ENCODE assay signal across 24 mouse cellular contexts in genomic region chr1:120556926-120557846, GRCm38 (mm10). TPM values are rescaled to one million over a fixed set of nuclear protein-coding genes. Genes with fewer than 3 reads are reported as not detected.
DNase-seq lines count a peak whose midpoint lies in the region; ATAC-seq and TF ChIP-seq lines count a peak whose summit lies in the region.
"Had no signal": no experiment of that assay in that cellular context is flagged by ENCODE, and none has a peak within 500 bp of the region (broad histone marks: within the 10 kb centered on the region; RNA-seq: fewer than 3 reads in every experiment).

No protein-coding gene starts in this region.

- TF ChIP-seq CTCF in hindbrain, postnatal 0 days (IDR thresholded peaks at IDR 0.05; ENCODE audit: low read depth), result no peak

- H3K27ac ChIP-seq in hindbrain, postnatal 0 days, result no peak overlapping the region
- H3K27ac ChIP-seq in hindbrain, embryonic 12.5 days, result no peak overlapping the region
- H3K27ac ChIP-seq: embryonic facial prominence, embryonic 10.5 days; forebrain, embryonic 13.5 days; heart, adult 2 months; heart, embryonic 15.5 days had no signal

- no peaks in the 10 kb centered on the region for H3K4me1 ChIP-seq in hindbrain, postnatal 0 days (ENCODE audit: insufficient read depth, low read length)
- H3K4me1 ChIP-seq in hindbrain, embryonic 12.5 days, result no peaks in the 10 kb centered on the region
- H3K4me1 ChIP-seq: embryonic facial prominence, embryonic 10.5 days; forebrain, embryonic 13.5 days; heart, embryonic 15.5 days had no signal

- H3K9me3 ChIP-seq in hindbrain, postnatal 0 days (ENCODE audit: low read length), result no peaks in the 10 kb centered on the region
- H3K9me3 ChIP-seq in hindbrain, embryonic 12.5 days (replicated peaks), result no peaks in the 10 kb centered on the region
- H3K9me3 ChIP-seq: embryonic facial prominence, embryonic 10.5 days; forebrain, embryonic 13.5 days; heart, embryonic 15.5 days had no signal

- no peak overlapping the region for H3K9ac ChIP-seq in hindbrain, postnatal 0 days (replicated peaks; ENCODE audit: low read length)
- H3K9ac ChIP-seq in hindbrain, embryonic 12.5 days, result no peak overlapping the region
- H3K9ac ChIP-seq: forebrain, embryonic 13.5 days; forebrain, postnatal 0 days; heart, embryonic 15.5 days had no signal

- WGBS in hindbrain, postnatal 0 days, result 69% methylated on average over 15 of the region's 15 CpGs
- whole genome bisulfite sequencing in hindbrain, embryonic 12.5 days, result 78% methylated on average over 15 of the region's 15 CpGs

- H3K36me3 ChIP-seq in hindbrain, postnatal 0 days (ENCODE audit: insufficient read depth, low read length), result no peaks in the 10 kb centered on the region
- no peaks in the 10 kb centered on the region for H3K36me3 ChIP-seq in hindbrain, embryonic 12.5 days
- H3K36me3 ChIP-seq: embryonic facial prominence, embryonic 10.5 days; heart, embryonic 15.5 days had no signal

- no peak for DNase-seq in frontal cortex, postnatal 36 days (ENCODE audit: low spot score in 2 of 2)
- no peak for DNase-seq in hindbrain, postnatal 0 days (ENCODE audit: low spot score)
- DNase-seq in NIH3T3 (ENCODE audit: low read depth), result peak; percentile 20
- DNase-seq in urinary bladder, postnatal 10 days (ENCODE audit: low spot score), result no peak
- DNase-seq in urinary bladder, postnatal 14 days (ENCODE audit: low spot score), result no peak
- DNase-seq: adrenal gland, postnatal 10 days; cerebellum, adult 18-20 months; cerebellum, adult 9-11 months; forebrain, postnatal 0 days; gastrocnemius, postnatal 36 days; heart, adult 2 months; heart, postnatal 14 days; kidney, adult 8-10 months had no signal

- ATAC-seq in frontal cortex, adult (ENCODE audit: low TSS enrichment), result peak; percentile 16; the same call in 1 of the 2 replicates
- ATAC-seq in hindbrain, postnatal 0 days, result peak; percentile 55; the same call in 1 of the 2 replicates
- no peak for ATAC-seq in hindbrain, embryonic 12.5 days (ENCODE audit: low FRiP score)
- ATAC-seq: forebrain, embryonic 13.5 days; forebrain, postnatal 0 days; intestine, postnatal 0 days had no signal

- no peaks in the 10 kb centered on the region for H3K27me3 ChIP-seq in hindbrain, postnatal 0 days (ENCODE audit: insufficient read depth, low read length)
- no peaks in the 10 kb centered on the region for H3K27me3 ChIP-seq in hindbrain, embryonic 12.5 days
- H3K27me3 ChIP-seq: forebrain, embryonic 13.5 days; heart, embryonic 15.5 days had no signal

- H3K4me3 ChIP-seq in hindbrain, postnatal 0 days (ENCODE audit: low read length), result no peak overlapping the region
- no peak overlapping the region for H3K4me3 ChIP-seq in hindbrain, embryonic 12.5 days
- H3K4me3 ChIP-seq: embryonic facial prominence, embryonic 10.5 days; forebrain, embryonic 13.5 days; heart, adult 2 months; heart, embryonic 15.5 days had no signal

- no peak overlapping the region for H3K4me2 ChIP-seq in hindbrain, postnatal 0 days (ENCODE audit: low read depth, low read length)
- H3K4me2 ChIP-seq in hindbrain, embryonic 12.5 days (replicated peaks), result no peak overlapping the region
- H3K4me2 ChIP-seq: forebrain, embryonic 13.5 days; heart, embryonic 11.5 days; heart, embryonic 15.5 days had no signal

RNA-seq across cellular contexts. Expression of gene En1, which starts 45.0 kb away (rescaled TPM):
- 13.0 and 13.2 TPM in 2 replicates for total RNA-seq in hindbrain, postnatal 0 days (2014; rRNA removed)
- 6.3 and 6.9 TPM in 2 replicates for polyA plus RNA-seq in hindbrain, postnatal 0 days (2015; fragmentation: Nextera tagmentation; extraction: Ambion mirVana)
- 7.5 and 8.8 TPM in 2 replicates for polyA plus RNA-seq in hindbrain, embryonic 12.5 days (2016; fragmentation: Nextera tagmentation; extraction: Ambion mirVana)
- total RNA-seq: heart, adult 2 months; heart, postnatal 14 days; hematopoietic stem cell, adult 5-6 weeks had no signal
- polyA plus RNA-seq: forebrain, embryonic 13.5 days; heart, adult 2 months; heart, embryonic 11.5 days; heart, embryonic 15.5 days; intestine, postnatal 0 days had no signal

RNA-seq across cellular contexts. Expression of gene Marco, which starts 52.4 kb away (rescaled TPM):
- total RNA-seq in hindbrain, postnatal 0 days (2014; rRNA removed), result not detected in 2 replicates
- polyA plus RNA-seq in hindbrain, postnatal 0 days (2015; fragmentation: Nextera tagmentation; extraction: Ambion mirVana), result 0.15 TPM in 1 of 2 replicates, not detected in the other
- polyA plus RNA-seq in hindbrain, embryonic 12.5 days (2016; fragmentation: Nextera tagmentation; extraction: Ambion mirVana), result not detected in 2 replicates
- total RNA-seq: ES-E14; forebrain, postnatal 0 days; gastrocnemius, adult 8-10 months; hematopoietic stem cell, adult 5-6 weeks had no signal
- polyA plus RNA-seq: embryonic facial prominence, embryonic 10.5 days; embryonic facial prominence, embryonic 14.5 days; forebrain, embryonic 13.5 days; forebrain, postnatal 0 days; heart, embryonic 11.5 days had no signal
